Mouse (Mus musculus): Measurements from ENCODE around the gene Msi2. TPM values are rescaled to one million over a fixed set of nuclear protein-coding genes. Genes with fewer than 3 reads are reported as not detected.

The Msi2 gene
- 9.9 and 10.4 TPM in 2 replicates for polyA plus RNA-seq (2015; fragmentation: Nextera tagmentation; extraction: Ambion mirVana)

GRCm38 (mm10) chr11:88718050-88718765, at the start of gene Msi2:
Msi2 (minus strand) TSS chr11:88718513.

GRCm38 (mm10) chr11:88293631-88294393, 424.5 kb downstream of the Msi2 start, which contains the start of gene Ccdc182:
Ccdc182 (plus strand) TSS chr11:88294058.

Small RNA genes lying within 50 kb of the gene (microRNA-seq; reads per million reads assigned to microRNA genes)
- 3.4 reads per million, percentile 3 among the genes with 10 or more reads in this experiment for gene Mir378b

Other genes starting within 250 kb of the Msi2 start
- gene Akap1, start 146.1 kb upstream of the Msi2 start, polyA plus RNA-seq (2015; fragmentation: Nextera tagmentation; extraction: Ambion mirVana): 14.5 and 17.3 TPM in 2 replicates
- 71.0 and 83.6 TPM in 2 replicates for gene Scpep1, start 237.0 kb upstream of the Msi2 start, polyA plus RNA-seq (2015; fragmentation: Nextera tagmentation; extraction: Ambion mirVana)
- gene Elobl, start 248.4 kb upstream of the Msi2 start, polyA plus RNA-seq (2015; fragmentation: Nextera tagmentation; extraction: Ambion mirVana): not detected in 2 replicates

Data from urinary bladder, postnatal 0 days (tissue).